Mouse (Mus musculus) G1E (cell line): ENCODE measurements around the gene Cd200r4. TPM values are rescaled to one million over a fixed set of nuclear protein-coding genes. Genes with fewer than 3 reads are reported as not detected.

Source experiments
- ATAC-seq: 2 replicates; pipeline ENCODE4 v1.8.0; 2016; ENCODE audit warnings: mild to moderate bottlenecking; ENCODE audit not compliant: insufficient number of reproducible peaks, poor library complexity, low FRiP score, severe bottlenecking; ENCODE audit errors: extremely low read depth
- DNase-seq: peaks from one replicate; pipeline ENCODE4 v3.0.0; 2012; ENCODE audit warnings: low spot score
- H3K27me3 ChIP-seq: 2 replicates; pipeline ENCODE4 v1.6.1; 2012; ENCODE audit warnings: mild to moderate bottlenecking, low read length, inconsistent platforms; ENCODE audit not compliant: insufficient read depth
- H3K36me3 ChIP-seq: replicated peaks from 2 replicates; pipeline ENCODE3; 2012; ENCODE audit warnings: mild to moderate bottlenecking, inconsistent platforms
- H3K4me1 ChIP-seq: 2 replicates; pipeline ENCODE4 v1.6.1; 2012; ENCODE audit warnings: low read depth, low read length, inconsistent platforms, mixed read lengths; ENCODE audit not compliant: insufficient read depth
- H3K4me3 ChIP-seq: 2 replicates; pipeline ENCODE4 v1.5.1; 2012; ENCODE audit warnings: low read depth, mild to moderate bottlenecking, inconsistent platforms, low read length, moderate library complexity, mixed read lengths
- H3K9me3 ChIP-seq: replicated peaks from 2 replicates; pipeline ENCODE4 v1.6.1; 2012; ENCODE audit warnings: inconsistent platforms
- CTCF ChIP-seq: IDR thresholded peaks from 2 replicates; pipeline ENCODE4 v1.5.1; 2012; ENCODE audit warnings: low read depth, low read length, inconsistent platforms, mixed read lengths
- GATA1 ChIP-seq: IDR thresholded peaks from 2 replicates; pipeline ENCODE4 v1.6.1; 2012; ENCODE audit warnings: borderline replicate concordance, low read length, inconsistent platforms, mixed read lengths
- GATA2 ChIP-seq: IDR thresholded peaks from 2 replicates; pipeline ENCODE4 v1.6.1; 2012; ENCODE audit warnings: low read depth, low read length, inconsistent platforms, borderline replicate concordance
- POLR2AphosphoS5 ChIP-seq: IDR thresholded peaks from 2 replicates; pipeline ENCODE4 v1.6.1; 2012; ENCODE audit warnings: low read depth, low read length, inconsistent platforms; ENCODE audit not compliant: insufficient replicate concordance
- TAL1 ChIP-seq: conservative IDR thresholded peaks from 2 replicates; pipeline ENCODE4 v1.6.1; 2012; ENCODE audit warnings: low read depth, low read length, inconsistent platforms, mixed read lengths
- polyA plus RNA-seq: library from polyadenylated mRNA; stranded (reverse); fragments of >175 nt; gene quantifications from 2 replicates; pipeline ENCODE4 v1.2.3, GENCODE M21; 2012
- total RNA-seq, 2 experiments: library from RNA; stranded (forward) in 1 of 2; stranded (reverse) in 1 of 2; fragments of 200-1000 nt in 1 of 2; fragments of >200 nt in 1 of 2; fragmentation: Nextera tagmentation in 1 of 2; gene quantifications; 2 replicates each; pipeline ENCODE4 v1.2.3; 2014 to 2017

Gene Cd200r4
- total RNA-seq (2014; fragmentation: Nextera tagmentation) (3.7 and 5.1 TPM in 2 replicates), total RNA-seq (2017) (28.4 and 33.7 TPM in 2 replicates), polyA plus RNA-seq (0.03 TPM in 2 replicates)

DNA sequence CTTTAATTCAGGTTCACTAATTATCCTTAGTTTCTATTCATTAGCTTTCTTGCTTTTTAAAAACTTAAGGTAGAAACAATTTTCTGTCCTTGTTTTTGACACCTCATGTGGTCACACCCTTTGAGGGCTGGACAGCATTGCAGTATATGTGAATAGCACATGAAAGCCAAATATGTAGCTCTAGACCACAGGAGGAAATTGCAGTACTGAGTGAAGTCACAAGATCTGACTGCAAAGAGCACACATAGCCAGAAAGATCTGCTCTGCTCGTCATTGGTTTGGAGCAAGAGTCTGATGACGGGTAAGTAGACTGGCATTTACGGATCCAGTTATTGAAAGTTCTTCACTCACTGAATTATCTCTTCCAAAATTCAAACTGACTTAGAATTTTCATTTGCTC lies at the start of gene Cd200r4:
TSS of gene Cd200r4 (plus strand) at position 190 of the 400 bp plus-strand sequence.
- TF ChIP-seq GATA1 (no peak), TAL1 (no peak), POLR2AphosphoS5 (no peak), GATA2 (no peak), CTCF (no peak)
- no peak for ATAC-seq

DNA sequence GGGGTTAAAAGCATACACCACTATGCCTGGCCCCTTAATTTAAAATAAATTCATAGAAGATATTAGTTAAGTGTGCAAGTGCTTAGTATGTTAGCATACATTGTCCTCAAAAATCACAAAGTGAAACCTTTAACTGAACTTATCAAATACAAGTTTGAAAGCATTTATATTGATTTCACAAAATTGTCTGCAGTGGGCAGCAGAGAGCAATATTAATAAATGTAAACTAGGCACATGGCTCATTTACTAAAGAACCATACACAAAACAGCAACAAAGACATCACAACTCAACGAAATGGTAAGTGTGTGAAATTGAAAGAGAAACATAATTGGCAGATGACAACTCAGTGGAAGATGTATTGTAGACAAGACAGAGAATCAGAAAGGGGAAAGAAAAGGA lies 49.7 kb upstream of the Cd200r4 start:
- no peaks in the 10 kb centered on the region for H3K36me3 ChIP-seq
- H3K4me3 ChIP-seq = no peak overlapping the region
- TF ChIP-seq TAL1 (no peak), CTCF (no peak), GATA2 (no peak), GATA1 (no peak), POLR2AphosphoS5 (no peak)
- H3K4me1 ChIP-seq = peaks cover 8% of the 10 kb centered on the region
- no peaks in the 10 kb centered on the region for H3K9me3 ChIP-seq
- DNase-seq (no peak), ATAC-seq (no peak)
- peaks cover 7% of the 10 kb centered on the region for H3K27me3 ChIP-seq

More for the DNA sequence above, at the start of gene Cd200r4:
- Histone ChIP-seq H3K9me3 (no peaks in the 10 kb centered on the region), H3K27me3 (no peaks in the 10 kb centered on the region), H3K4me1 (peaks cover 5% of the 10 kb centered on the region), H3K36me3 (no peaks in the 10 kb centered on the region), H3K4me3 (no peak within 1 kb of the TSS)
- no peak for DNase-seq

DNA sequence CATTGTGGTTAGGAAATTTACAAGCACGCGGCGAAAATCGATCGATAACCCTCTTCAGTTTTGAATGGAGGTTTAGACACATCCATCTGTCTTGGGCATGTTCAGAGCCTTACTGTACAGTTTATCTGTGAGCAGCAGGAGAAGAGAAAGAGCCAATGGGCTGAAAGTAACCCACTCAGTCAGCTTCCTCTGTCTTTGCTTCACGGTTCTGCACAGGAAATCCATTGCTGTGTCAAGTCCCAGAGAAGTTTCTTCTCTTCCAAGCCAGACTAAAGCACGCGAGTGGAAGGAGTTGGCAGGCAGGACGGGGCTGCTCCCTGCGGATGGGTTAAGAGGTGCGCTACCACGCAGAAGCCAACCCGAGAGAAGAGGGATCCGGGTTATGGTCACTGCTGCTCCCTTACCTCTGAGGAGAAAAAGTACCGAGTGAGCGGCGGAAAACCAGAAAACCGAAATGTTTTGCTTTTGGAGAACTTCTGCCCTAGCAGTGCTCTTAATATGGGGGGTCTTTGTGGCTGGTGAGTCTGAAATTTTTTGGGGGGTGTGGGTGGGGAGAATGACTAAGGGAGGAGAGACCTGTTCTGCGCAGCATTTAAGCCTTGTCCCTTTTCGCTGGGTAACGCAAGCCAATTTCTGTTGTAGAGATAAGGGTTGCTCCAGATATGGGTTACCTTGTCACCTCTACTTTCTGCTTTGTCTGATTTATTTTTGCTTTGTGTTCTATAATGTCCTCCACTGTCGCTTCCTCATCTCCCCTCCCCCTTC lies 45.8 kb upstream of the Cd200r4 start, which contains the start of gene Cd200r1:
TSS of gene Cd200r1 (plus strand) at position 182 of the 765 bp plus-strand sequence.
- Histone ChIP-seq H3K9me3 (no peaks in the 10 kb centered on the region), H3K27me3 (peaks cover 5% of the 10 kb centered on the region; the same call in 1 of the 2 replicates), H3K4me3 (no peak within 1 kb of the TSS), H3K4me1 (peaks cover 16% of the 10 kb centered on the region), H3K36me3 (no peaks in the 10 kb centered on the region)
- TF ChIP-seq POLR2AphosphoS5 (no peak), GATA2 (no peak), CTCF (no peak), GATA1 (no peak), TAL1 (no peak)
- ATAC-seq (no peak), DNase-seq (no peak)

DNA sequence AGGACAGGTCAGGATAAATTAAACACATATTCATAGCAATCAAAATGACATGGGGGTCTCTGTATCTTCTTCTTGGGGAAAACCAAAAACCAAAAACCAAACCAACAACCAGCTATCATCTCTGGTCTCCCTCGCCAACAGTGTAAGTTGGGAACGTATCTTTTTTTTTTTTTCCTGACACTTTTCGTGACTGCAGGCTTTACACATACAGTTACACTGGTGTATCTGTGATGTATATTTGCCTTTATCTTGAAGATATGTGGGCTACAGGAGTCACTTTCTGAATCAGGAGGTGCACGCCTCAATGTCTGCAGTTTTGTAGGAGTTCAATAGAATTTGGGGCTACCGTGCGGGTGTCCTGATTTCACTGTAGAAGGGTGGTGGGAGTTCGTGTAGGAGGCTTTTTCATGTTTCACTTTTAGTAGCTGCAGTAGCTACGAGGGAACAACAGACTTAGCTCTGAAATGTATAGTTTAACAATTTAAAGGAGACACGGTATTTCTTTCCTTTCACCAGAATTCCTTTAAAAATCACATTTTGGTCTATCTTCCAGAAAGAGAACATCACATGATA lies 45.1 kb upstream of the Cd200r4 start:
- no peaks in the 10 kb centered on the region for H3K9me3 ChIP-seq
- no peaks in the 10 kb centered on the region for H3K36me3 ChIP-seq
- H3K4me1 ChIP-seq = peaks cover 16% of the 10 kb centered on the region
- H3K4me3 ChIP-seq = no peak overlapping the region
- peaks cover 5% of the 10 kb centered on the region; the same call in 1 of the 2 replicates for H3K27me3 ChIP-seq
- TF ChIP-seq GATA1 = no peak
- no peak for TF ChIP-seq CTCF
- no peak for TF ChIP-seq POLR2AphosphoS5
- no peak for TF ChIP-seq TAL1
- no peak for TF ChIP-seq GATA2
- DNase-seq (no peak), ATAC-seq (no peak)

DNA sequence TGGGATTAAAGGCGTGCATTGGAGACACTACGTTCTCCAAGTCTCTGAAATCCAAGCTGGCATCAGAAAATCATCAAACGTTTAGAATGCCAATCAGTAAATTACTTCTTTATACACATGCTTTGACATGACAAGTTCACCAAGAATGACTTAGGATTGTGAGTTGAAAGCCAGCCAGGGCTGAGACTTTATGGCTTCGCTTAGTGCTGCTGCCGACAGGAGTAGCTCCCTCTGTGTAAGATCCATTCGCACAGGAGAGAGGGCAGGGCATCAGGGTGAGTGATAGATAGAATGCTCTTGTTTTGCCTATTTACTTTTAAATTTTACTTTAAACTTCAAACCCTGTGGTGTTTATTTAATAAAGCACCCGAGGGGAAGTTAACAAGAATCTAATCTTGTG lies 44.0 kb upstream of the Cd200r4 start:
- Histone ChIP-seq H3K27me3 (peaks cover 5% of the 10 kb centered on the region; the same call in 1 of the 2 replicates), H3K9me3 (no peaks in the 10 kb centered on the region), H3K4me1 (peaks cover 18% of the 10 kb centered on the region), H3K4me3 (no peak overlapping the region), H3K36me3 (no peaks in the 10 kb centered on the region)
- no peak for DNase-seq
- TF ChIP-seq CTCF (no peak), TAL1 (no peak), GATA2 (no peak), POLR2AphosphoS5 (no peak), GATA1 (no peak)
- ATAC-seq = no peak

DNA sequence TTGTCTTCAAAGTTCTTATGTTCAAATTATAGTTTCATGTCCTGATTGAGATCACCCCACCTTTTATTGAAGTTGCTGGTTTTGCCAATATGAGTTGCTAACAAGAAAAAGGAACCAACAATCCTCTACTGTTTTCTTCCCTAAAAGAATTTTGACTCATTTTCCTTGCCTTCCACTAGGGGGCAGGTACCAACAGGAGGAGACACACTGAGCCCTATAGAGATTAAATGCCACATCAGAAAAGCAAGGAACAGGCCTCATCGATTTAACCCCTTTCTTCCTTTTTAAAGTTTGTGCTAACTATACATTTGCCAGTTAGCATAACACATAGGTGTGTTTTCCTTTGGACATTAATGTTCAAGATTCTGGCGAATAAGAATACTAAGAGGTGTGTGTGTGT lies 43.6 kb upstream of the Cd200r4 start:
- peaks cover 5% of the 10 kb centered on the region; the same call in 1 of the 2 replicates for H3K27me3 ChIP-seq
- no peaks in the 10 kb centered on the region for H3K36me3 ChIP-seq
- H3K4me1 ChIP-seq = peaks cover 19% of the 10 kb centered on the region
- H3K4me3 ChIP-seq = no peak overlapping the region
- ATAC-seq (peak; percentile 58; the same call in 1 of the 2 replicates), DNase-seq (no peak)
- TF ChIP-seq GATA1 = no peak
- peak; percentile 43 for TF ChIP-seq CTCF
- TF ChIP-seq TAL1 = no peak
- no peaks in the 10 kb centered on the region for H3K9me3 ChIP-seq
